Mouse (Mus musculus) midbrain, embryonic 12.5 days (tissue): ENCODE measurements around the gene Hyal3. TPM values are rescaled to one million over a fixed set of nuclear protein-coding genes. Genes with fewer than 3 reads are reported as not detected.
A peak's percentile ranks its signal among the peaks of the same experiment; 100 is the strongest.

Experiments used
- ATAC-seq: fragments of 200-750 bp; cut with Nextera tagmentation; 2 replicates; pipeline ENCODE4 v1.8.0; 2017; ENCODE audit warnings: low read depth, moderate TSS enrichment, moderate library complexity; ENCODE audit not compliant: low FRiP score
- H3K27ac ChIP-seq: fragments of 300-500 bp; sonication (generic); replicated peaks from 2 replicates; pipeline ENCODE4 v1.5.1; 2016; ENCODE audit warnings: mild to moderate bottlenecking
- H3K27me3 ChIP-seq: fragments of 300-500 bp; sonication (generic); 2 replicates; pipeline ENCODE4 v1.6.1; 2016; ENCODE audit warnings: mild to moderate bottlenecking
- H3K36me3 ChIP-seq: fragments of 300-500 bp; sonication (generic); 2 replicates; pipeline ENCODE4 v1.6.1; 2016
- H3K4me1 ChIP-seq: fragments of 300-500 bp; sonication (generic); 2 replicates; pipeline ENCODE4 v1.6.1; 2016
- H3K4me2 ChIP-seq: fragments of 300-500 bp; sonication (generic); replicated peaks from 2 replicates; pipeline ENCODE4 v1.6.1; 2016; ENCODE audit warnings: mild to moderate bottlenecking, moderate library complexity
- H3K4me3 ChIP-seq: fragments of 300-500 bp; sonication (generic); 2 replicates; pipeline ENCODE4 v1.5.1; 2016; ENCODE audit warnings: mild to moderate bottlenecking
- H3K9ac ChIP-seq: fragments of 300-500 bp; sonication (generic); replicated peaks from 2 replicates; pipeline ENCODE4 v1.6.1; 2016; ENCODE audit warnings: mild to moderate bottlenecking, moderate library complexity
- H3K9me3 ChIP-seq: fragments of 300-500 bp; sonication (generic); 2 replicates; pipeline ENCODE4 v1.6.1; 2016; ENCODE audit warnings: mild to moderate bottlenecking
- WGBS: fragments of 180-500 bp; shearing (Covaris S2); methylation state at CpG from one replicate; pipeline ENCODE4 v1.1.7; 2016; 5-methylcytosine and 5-hydroxymethylcytosine counted together
- polyA plus RNA-seq: library from polyadenylated mRNA; unstranded; fragments of >200 nt; fragmentation: Nextera tagmentation; extraction: Ambion mirVana; gene quantifications from 2 replicates; pipeline ENCODE4 v1.2.1, GENCODE M21; 2016

Hyal3 gene
- polyA plus RNA-seq = 0.41 and 1.1 TPM in 2 replicates

DNA sequence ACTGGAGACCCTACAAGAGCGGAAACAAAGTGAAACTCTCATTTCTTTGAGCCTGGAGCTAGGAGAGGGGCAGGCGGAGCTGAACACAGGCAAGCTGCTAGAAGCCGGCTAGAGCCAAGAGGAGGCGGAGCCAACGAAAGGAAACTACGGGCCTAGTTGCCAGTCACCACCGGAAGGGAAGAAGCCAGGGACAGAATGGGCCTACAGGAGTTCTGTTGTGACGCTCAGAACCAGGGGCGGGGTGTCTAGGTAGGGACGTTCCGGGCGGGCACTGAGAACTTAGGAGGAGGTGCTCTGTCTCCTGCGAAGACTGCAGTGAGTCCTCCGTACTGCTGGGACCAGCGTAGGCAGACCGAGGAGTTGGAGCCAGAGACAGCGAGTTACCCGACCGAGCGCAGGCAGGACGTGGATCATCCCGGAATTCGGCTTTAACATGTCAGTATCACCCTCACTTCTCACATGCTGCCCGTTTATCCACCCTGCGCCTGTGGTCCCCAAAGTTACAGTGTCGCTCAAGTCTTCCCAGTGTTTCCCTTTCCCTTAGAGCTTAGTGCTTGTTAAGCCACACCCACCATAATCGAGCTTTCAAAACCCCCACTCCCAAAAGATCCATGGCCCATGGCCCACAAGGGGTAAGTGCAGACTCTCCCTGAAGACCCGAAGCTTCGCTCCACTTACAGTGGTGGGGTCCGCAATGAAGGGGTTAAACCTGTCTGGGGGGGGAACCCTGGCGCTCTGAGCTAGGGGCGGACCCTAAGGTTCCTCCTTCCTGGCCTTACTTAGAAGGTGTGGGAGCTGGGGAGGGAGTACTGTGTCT, at the start of gene Hyal3:
Gene Hyal3 (plus strand): TSS at position 318 of the 817 bp plus-strand sequence.
- H3K9me3 ChIP-seq = no peaks in the 10 kb centered on the region
- H3K9ac ChIP-seq = peak within 1 kb of the TSS; percentile 78
- H3K4me1 ChIP-seq = peaks cover 38% of the 10 kb centered on the region
- H3K4me3 ChIP-seq = peak within 1 kb of the TSS; percentile 64
- no peaks in the 10 kb centered on the region for H3K27me3 ChIP-seq
- WGBS = 1% methylated on average over 32 of the region's 32 CpGs
- peak; percentile 53 for ATAC-seq
- H3K27ac ChIP-seq = peak within 1 kb of the TSS; percentile 72
- H3K36me3 ChIP-seq = peaks cover 16% of the 10 kb centered on the region; the same call in 1 of the 2 replicates
- H3K4me2 ChIP-seq = peak within 1 kb of the TSS; percentile 97

DNA sequence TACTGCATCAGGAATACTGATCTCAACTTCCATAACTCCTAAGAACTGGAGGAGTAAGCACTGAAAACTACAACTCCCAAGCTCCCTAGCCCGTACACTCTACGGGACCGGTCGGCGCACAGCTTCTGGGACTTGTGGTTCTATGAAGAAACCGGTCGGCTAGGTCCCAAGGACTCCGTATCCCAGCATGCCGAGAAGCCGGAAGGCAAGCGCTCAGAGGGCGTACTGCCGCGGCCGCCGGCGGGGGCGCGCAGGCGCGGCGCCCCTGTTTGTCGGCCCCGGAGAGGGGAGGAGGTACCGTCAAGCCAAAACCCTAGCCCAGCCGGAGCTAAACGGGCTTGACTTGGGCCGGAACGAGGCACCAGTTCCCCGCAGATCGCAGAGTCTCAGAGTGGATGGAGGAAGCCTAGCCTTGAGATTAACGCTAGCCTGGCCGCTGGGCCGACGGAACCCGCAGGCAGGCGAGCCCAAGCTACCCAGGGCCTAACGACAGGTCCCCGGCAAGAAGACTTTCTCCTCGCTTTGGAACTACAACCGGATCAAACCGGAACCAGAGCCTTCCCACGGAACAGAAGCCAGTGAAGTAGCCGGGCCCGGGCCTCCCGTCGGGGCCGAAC, 46.7 kb upstream of the Hyal3 start, which contains the start of gene Tmem115:
Gene Tmem115 (plus strand): TSS at position 155 of the 617 bp plus-strand sequence.
- H3K27ac ChIP-seq = peak within 1 kb of the TSS; percentile 60
- WGBS = under 1% methylated on average over 46 of the region's 48 CpGs
- peak; percentile 98 for ATAC-seq

DNA sequence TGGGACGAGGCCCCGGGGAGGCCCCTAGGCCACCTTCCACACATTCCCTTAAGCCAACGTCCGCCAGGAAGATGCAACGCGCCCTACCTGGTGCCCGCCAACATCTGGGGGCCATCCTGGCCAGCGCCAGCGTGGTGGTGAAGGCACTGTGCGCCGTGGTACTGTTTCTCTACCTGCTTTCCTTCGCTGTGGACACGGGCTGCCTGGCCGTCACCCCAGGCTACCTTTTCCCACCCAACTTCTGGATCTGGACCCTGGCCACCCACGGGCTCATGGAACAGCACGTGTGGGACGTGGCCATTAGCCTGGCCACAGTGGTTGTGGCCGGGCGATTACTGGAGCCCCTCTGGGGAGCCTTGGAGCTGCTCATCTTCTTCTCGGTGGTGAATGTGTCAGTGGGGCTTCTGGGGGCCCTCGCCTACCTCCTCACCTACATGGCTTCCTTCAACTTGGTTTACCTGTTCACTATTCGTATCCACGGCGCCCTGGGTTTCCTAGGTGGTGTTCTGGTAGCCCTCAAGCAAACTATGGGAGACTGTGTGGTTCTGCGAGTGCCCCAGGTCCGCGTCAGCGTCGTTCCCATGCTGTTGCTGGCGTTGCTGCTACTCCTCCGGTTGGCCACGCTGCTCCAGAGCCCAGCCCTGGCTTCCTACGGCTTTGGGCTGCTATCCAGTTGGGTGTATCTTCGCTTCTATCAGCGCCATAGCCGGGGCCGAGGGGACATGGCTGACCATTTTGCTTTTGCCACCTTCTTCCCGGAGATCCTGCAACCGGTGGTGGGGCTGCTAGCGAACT, 46.0 kb upstream of the Hyal3 start:
- Histone ChIP-seq H3K27ac (peak overlapping the region; percentile 60; the same call in 1 of the 2 replicates), H3K4me2 (peak overlapping the region; percentile 100), H3K9me3 (no peaks in the 10 kb centered on the region), H3K36me3 (peaks cover 21% of the 10 kb centered on the region), H3K27me3 (peaks cover 5% of the 10 kb centered on the region; the same call in 1 of the 2 replicates), H3K9ac (peak overlapping the region; percentile 93), H3K4me1 (peaks cover 30% of the 10 kb centered on the region), H3K4me3 (peak overlapping the region; percentile 92)
- under 1% methylated on average over 40 of the region's 40 CpGs for WGBS
- peak; percentile 27; the same call in 1 of the 2 replicates for ATAC-seq

More for the DNA sequence above, 46.7 kb upstream of the Hyal3 start, which contains the start of gene Tmem115:
- peaks cover 5% of the 10 kb centered on the region; the same call in 1 of the 2 replicates for H3K27me3 ChIP-seq
- peaks cover 14% of the 10 kb centered on the region for H3K36me3 ChIP-seq
- peak within 1 kb of the TSS; percentile 100 for H3K4me2 ChIP-seq
- H3K9me3 ChIP-seq = no peaks in the 10 kb centered on the region
- H3K4me1 ChIP-seq = peaks cover 30% of the 10 kb centered on the region
- peak within 1 kb of the TSS; percentile 92 for H3K4me3 ChIP-seq
- H3K9ac ChIP-seq = peak within 1 kb of the TSS; percentile 93

DNA sequence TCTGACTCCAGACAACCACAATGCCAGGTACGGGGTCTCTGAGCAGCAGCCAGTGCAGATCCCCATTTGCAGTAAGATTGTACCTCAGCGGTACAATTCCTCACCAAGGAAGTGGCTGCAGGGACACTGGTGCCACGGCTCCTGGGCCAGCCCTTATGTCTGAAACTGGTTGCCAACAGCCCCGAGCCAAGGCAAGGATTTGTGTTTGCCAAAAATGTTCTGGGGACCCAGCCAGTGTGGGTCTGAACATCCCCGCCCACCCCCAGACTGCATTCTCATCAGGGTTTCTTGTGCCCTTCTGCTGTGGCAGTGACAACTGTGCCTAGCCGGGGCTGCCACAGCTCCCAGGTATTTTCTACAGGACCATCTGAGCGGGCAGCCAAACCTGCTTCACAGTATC, 42.4 kb upstream of the Hyal3 start:
- 92% methylated on average over 7 of the region's 7 CpGs for WGBS
- Histone ChIP-seq H3K4me3 (no peak overlapping the region), H3K4me1 (peaks cover 51% of the 10 kb centered on the region), H3K27ac (no peak overlapping the region), H3K9ac (no peak overlapping the region), H3K9me3 (no peaks in the 10 kb centered on the region), H3K27me3 (no peaks in the 10 kb centered on the region), H3K36me3 (peaks cover 29% of the 10 kb centered on the region), H3K4me2 (no peak overlapping the region)
- no peak for ATAC-seq

DNA sequence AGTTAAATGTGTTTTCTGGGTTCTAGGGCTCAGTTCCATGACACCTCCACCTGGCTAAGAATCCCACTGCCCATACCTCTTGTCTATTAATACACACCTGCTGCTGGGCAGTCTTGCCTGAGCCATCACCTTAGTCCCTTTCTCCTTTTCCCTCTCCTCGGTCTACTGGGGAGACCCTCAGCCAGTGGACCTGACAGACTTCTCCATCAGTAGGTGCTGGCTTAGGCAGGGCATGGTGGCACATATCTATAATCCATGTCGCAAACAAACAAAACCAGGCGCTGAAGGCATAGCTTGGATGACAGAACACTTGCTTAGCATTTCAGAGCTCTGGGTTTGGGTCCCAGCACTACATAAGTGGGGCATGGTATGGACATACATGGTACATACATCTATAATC, 41.9 kb upstream of the Hyal3 start:
- Histone ChIP-seq H3K27ac (no peak overlapping the region), H3K4me1 (peaks cover 52% of the 10 kb centered on the region), H3K36me3 (peaks cover 33% of the 10 kb centered on the region), H3K9me3 (no peaks in the 10 kb centered on the region), H3K9ac (no peak overlapping the region), H3K27me3 (no peaks in the 10 kb centered on the region), H3K4me3 (no peak overlapping the region), H3K4me2 (no peak overlapping the region)
- no peak for ATAC-seq
- WGBS = 93% methylated on average over 3 of the region's 3 CpGs

DNA sequence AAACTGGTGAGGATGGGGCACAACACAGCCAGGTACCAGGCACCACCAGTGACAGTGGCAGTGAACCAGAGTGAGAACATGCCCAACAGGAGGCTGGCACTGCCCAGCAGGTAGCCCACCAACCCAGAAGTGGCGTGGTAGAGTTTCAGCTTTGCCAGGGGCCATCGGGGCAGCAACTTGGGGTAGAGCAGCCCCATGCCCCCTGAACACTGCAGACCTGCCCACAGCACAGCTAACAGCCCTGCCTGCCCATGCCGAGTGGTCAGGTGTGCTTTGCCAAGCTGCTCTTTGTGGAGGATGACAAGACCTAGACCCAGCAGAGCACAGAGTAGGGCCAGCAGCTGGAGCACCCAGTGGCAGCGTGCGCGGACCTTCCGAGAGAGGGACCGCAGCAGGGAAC, 40.7 kb upstream of the Hyal3 start:
- H3K27ac ChIP-seq = no peak overlapping the region
- H3K36me3 ChIP-seq = peaks cover 46% of the 10 kb centered on the region
- no peaks in the 10 kb centered on the region for H3K27me3 ChIP-seq
- H3K4me1 ChIP-seq = peaks cover 46% of the 10 kb centered on the region
- no peak for ATAC-seq
- H3K4me3 ChIP-seq = no peak overlapping the region
- no peaks in the 10 kb centered on the region for H3K9me3 ChIP-seq
- H3K9ac ChIP-seq = no peak overlapping the region
- WGBS = 95% methylated on average over 8 of the region's 8 CpGs
- no peak overlapping the region for H3K4me2 ChIP-seq

DNA sequence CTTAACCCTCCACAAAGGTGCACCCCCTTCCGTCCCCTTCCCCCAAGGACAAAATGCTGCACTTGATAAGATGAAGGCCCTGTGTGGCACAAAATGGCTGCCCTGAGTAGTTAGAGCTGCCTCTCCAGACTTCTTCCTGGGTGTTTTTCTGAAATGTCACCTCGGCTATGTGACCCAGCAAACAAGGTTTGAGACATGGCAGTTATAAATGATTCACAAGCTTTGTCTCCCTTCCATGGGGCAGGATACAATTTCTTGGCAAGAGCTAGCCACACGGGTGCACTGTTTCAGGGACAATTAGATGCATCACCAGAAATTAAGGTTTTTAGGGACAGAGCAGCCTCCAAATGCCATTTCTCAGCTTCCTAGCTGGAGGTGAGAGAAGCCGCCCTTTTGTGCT, 40.2 kb upstream of the Hyal3 start:
- no peak for ATAC-seq
- Histone ChIP-seq H3K9ac (no peak overlapping the region), H3K4me1 (peaks cover 42% of the 10 kb centered on the region), H3K27ac (no peak overlapping the region), H3K36me3 (peaks cover 50% of the 10 kb centered on the region), H3K4me2 (no peak overlapping the region), H3K9me3 (no peaks in the 10 kb centered on the region), H3K4me3 (no peak overlapping the region), H3K27me3 (no peaks in the 10 kb centered on the region)
- 75% methylated on average over 4 of the region's 4 CpGs for WGBS

DNA sequence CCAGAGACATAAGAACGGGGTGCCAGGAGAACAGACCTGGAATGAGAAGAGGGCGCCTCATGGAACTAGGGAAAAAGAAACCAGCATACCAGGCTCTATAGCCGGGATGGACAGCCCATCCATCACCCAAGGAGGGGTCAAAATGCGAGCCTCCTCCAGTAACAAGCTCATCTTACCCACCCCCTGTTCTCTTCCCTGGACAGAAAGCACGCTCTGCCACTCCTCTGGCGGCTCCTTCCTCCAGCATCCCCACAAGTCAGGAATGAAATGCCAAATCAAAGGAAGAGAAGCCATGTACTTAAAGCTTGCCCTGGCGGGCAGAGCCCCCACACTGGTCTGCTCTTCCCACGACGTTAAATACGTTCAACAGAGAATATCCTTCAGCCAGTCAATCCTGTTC, 39.6 kb upstream of the Hyal3 start:
- no peak for ATAC-seq
- Histone ChIP-seq H3K9me3 (no peaks in the 10 kb centered on the region), H3K4me2 (peak overlapping the region; percentile 91), H3K27ac (peak overlapping the region; percentile 49; the same call in 1 of the 2 replicates), H3K9ac (peak overlapping the region; percentile 48; the same call in 1 of the 2 replicates), H3K4me1 (peaks cover 38% of the 10 kb centered on the region), H3K36me3 (peaks cover 50% of the 10 kb centered on the region), H3K4me3 (peak overlapping the region; percentile 66), H3K27me3 (no peaks in the 10 kb centered on the region)
- 42% methylated on average over 10 of the region's 10 CpGs for WGBS

DNA sequence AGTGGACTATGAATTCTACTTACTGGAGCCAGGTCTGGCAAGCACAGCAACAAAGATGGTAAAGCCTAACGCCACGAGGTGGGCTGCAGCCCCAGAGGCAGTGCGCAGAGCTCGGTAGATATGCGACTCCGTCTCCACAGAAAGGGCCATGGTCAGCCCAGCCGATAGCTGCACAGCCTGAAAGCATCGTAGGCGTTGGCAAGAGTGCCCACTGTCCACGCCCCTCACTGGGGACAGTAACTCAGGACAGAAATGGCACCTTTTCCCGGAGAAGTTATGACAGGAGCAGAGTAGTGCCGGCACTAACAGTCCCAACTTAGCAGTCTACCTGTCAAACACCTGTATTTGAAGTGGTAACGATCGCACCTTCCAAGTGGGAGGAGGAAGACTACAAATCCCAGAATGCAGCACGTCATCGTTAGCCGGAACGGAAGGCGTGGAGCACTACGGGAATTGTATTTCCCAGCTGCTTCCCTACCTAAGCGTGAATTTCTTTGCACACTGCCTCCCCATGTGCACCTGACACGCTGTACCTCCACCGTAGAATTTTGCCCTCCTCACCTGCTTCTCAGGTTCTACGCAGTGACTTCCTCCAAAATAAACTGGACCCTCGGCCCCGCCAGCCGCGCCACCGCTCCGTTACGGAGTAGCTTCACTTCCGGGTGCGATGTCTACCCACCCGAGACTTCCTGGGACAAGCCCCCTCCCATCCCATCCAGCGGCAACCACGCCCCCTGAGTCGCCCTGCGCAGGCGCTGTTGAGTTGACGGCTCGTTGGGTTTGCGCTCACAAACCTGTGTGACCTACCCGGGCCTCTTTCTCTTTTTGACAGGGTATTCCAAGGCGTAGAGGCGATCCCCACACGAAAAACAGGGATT, 38.9 kb upstream of the Hyal3 start, which contains the start of the genes Cyb561d2 and Nprl2:
Gene Cyb561d2 (minus strand): TSS at position 720 of the 878 bp plus-strand sequence.
Gene Nprl2 (plus strand): TSS at position 753 of the 878 bp plus-strand sequence.
- Histone ChIP-seq H3K4me3 (peak within 1 kb of the TSS; percentile 66), H3K4me1 (peaks cover 36% of the 10 kb centered on the region), H3K9ac (peak within 1 kb of the TSS; percentile 73), H3K36me3 (peaks cover 50% of the 10 kb centered on the region), H3K4me2 (peak within 1 kb of the TSS; percentile 91), H3K27me3 (no peaks in the 10 kb centered on the region), H3K9me3 (no peaks in the 10 kb centered on the region), H3K27ac (peak within 1 kb of the TSS; percentile 49; the same call in 1 of the 2 replicates)
- ATAC-seq = peak; percentile 85
- under 1% methylated on average over 46 of the region's 46 CpGs for WGBS

DNA sequence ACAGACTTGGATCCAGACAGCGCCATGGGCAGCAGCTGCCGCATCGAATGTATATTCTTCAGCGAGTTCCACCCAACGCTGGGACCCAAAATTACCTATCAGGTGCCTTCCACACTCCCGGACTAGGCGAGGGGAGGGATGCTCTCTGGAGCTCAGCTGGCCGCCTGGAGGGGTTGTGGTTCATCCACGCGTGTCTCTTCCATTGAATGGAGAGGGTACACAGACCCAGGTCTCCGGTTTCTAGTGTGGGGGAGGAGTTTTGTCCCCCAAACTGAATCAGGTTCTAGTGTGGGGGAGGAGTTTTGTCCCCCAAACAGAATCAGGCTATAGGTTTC, 38.3 kb upstream of the Hyal3 start:
- Histone ChIP-seq H3K9ac (peak overlapping the region; percentile 73), H3K4me2 (peak overlapping the region; percentile 91), H3K27ac (peak overlapping the region; percentile 49; the same call in 1 of the 2 replicates), H3K4me3 (peak overlapping the region; percentile 66), H3K4me1 (peaks cover 36% of the 10 kb centered on the region), H3K27me3 (peaks cover under 1% of the 10 kb centered on the region; the same call in 1 of the 2 replicates), H3K36me3 (peaks cover 50% of the 10 kb centered on the region), H3K9me3 (no peaks in the 10 kb centered on the region)
- ATAC-seq = peak; percentile 24; the same call in 1 of the 2 replicates
- WGBS = 3% methylated on average over 11 of the region's 11 CpGs
